Mouse (Mus musculus): ENCODE measurements at regions not wholly inside any gene's neighbourhood (a gene's known extent, or its start where the extent isn't known, plus 50 kb on each side); places are given as distances from the start of the nearest gene placed in this dataset.

GRCm38 (mm10) chr15:63410994-63411770 lies 433.8 kb downstream of the Gsdmc2 start:
- TF ChIP-seq CTCF (IDR thresholded peaks at IDR 0.05; ENCODE audit: low read depth, low read length) (no peak), POLR2A (IDR thresholded peaks at IDR 0.05; ENCODE audit: extremely low read depth, insufficient read depth, low read length) (no peak)
